Mouse (Mus musculus) olfactory bulb, adult 2 months (tissue): Measurements from ENCODE around the gene Cgnl1. TPM values are rescaled to one million over a fixed set of nuclear protein-coding genes. Genes with fewer than 3 reads are reported as not detected.

Experiments used
- H3K27ac ChIP-seq: fragments of 200-500 bp; 2 replicates; pipeline ENCODE4 v1.5.1; 2012; ENCODE audit warnings: low read depth, low read length; ENCODE audit not compliant: insufficient read depth
- H3K4me1 ChIP-seq: fragments of 200-500 bp; 2 replicates; pipeline ENCODE4 v1.6.1; 2012; ENCODE audit warnings: low read length; ENCODE audit not compliant: control insufficient read depth, insufficient read depth
- H3K4me3 ChIP-seq: fragments of 200-500 bp; 2 replicates; pipeline ENCODE4 v1.5.1; 2012; ENCODE audit warnings: mild to moderate bottlenecking, low read depth, low read length, moderate library complexity; ENCODE audit not compliant: insufficient read depth
- CTCF ChIP-seq: fragments of 200-500 bp; IDR thresholded peaks from 2 replicates; pipeline ENCODE4 v1.5.1; 2012; ENCODE audit warnings: low read depth, mild to moderate bottlenecking, low read length, moderate library complexity; ENCODE audit not compliant: insufficient read depth
- POLR2A ChIP-seq: fragments of 200-500 bp; IDR thresholded peaks from 2 replicates; pipeline ENCODE4 v1.6.1; 2012; ENCODE audit warnings: mild to moderate bottlenecking, low read depth, low read length, moderate library complexity; ENCODE audit not compliant: insufficient read depth
- WGBS: fragments of 180-500 bp; shearing (Covaris S2); methylation state at CpG from one replicate; pipeline ENCODE4 v1.1.7; 2018; 5-methylcytosine and 5-hydroxymethylcytosine counted together
- polyA plus RNA-seq: library from polyadenylated mRNA; stranded (reverse); fragments of >200 nt; gene quantifications from 2 replicates; pipeline ENCODE4 v1.2.4, GENCODE M21; 2012; ENCODE audit warnings: low replicate concordance; ENCODE audit not compliant: missing spikeins, insufficient read depth, insufficient read length

The Cgnl1 gene
- polyA plus RNA-seq, 1 experiment, result not detected

GRCm38 (mm10) chr9:71663421-71664217 lies 107.8 kb downstream of the Cgnl1 start:
- 48% methylated on average over 11 of the region's 11 CpGs for WGBS
- H3K4me3 ChIP-seq, result no peak overlapping the region
- TF ChIP-seq CTCF, result no peak
- TF ChIP-seq POLR2A, result no peak
- no peak overlapping the region for H3K27ac ChIP-seq
- H3K4me1 ChIP-seq, result peaks cover 7% of the 10 kb centered on the region; the same call in 1 of the 2 replicates

- no peak overlapping the region for H3K4me3 ChIP-seq
- 73% methylated on average over 9 of the region's 9 CpGs for WGBS
- H3K4me1 ChIP-seq, result peaks cover 7% of the 10 kb centered on the region; the same call in 1 of the 2 replicates
- no peak overlapping the region for H3K27ac ChIP-seq
- TF ChIP-seq POLR2A (no peak), CTCF (no peak)
Measured at GRCm38 (mm10) chr9:71660540-71660939, 110.9 kb downstream of the Cgnl1 start.

- Histone ChIP-seq H3K4me3 (no peak overlapping the region), H3K4me1 (peaks cover 7% of the 10 kb centered on the region; the same call in 1 of the 2 replicates), H3K27ac (no peak overlapping the region)
- 79% methylated on average over 5 of the region's 5 CpGs for WGBS
- no peak for TF ChIP-seq CTCF
- no peak for TF ChIP-seq POLR2A
Measured at GRCm38 (mm10) chr9:71659681-71660080, 111.7 kb downstream of the Cgnl1 start.

GRCm38 (mm10) chr9:71657199-71657598 lies 114.2 kb downstream of the Cgnl1 start:
- no peak overlapping the region for H3K4me3 ChIP-seq
- TF ChIP-seq POLR2A (no peak), CTCF (no peak)
- no peak overlapping the region for H3K27ac ChIP-seq
- H3K4me1 ChIP-seq, result no peaks in the 10 kb centered on the region
- 93% methylated on average over 1 of the region's 1 CpGs for WGBS

GRCm38 (mm10) chr9:71654861-71655260 lies 116.5 kb downstream of the Cgnl1 start:
- H3K4me1 ChIP-seq, result no peaks in the 10 kb centered on the region
- H3K27ac ChIP-seq, result no peak overlapping the region
- no peak overlapping the region for H3K4me3 ChIP-seq
- 88% methylated on average over 3 of the region's 3 CpGs for WGBS
- TF ChIP-seq POLR2A, result no peak
- no peak for TF ChIP-seq CTCF

GRCm38 (mm10) chr9:71646115-71646514 lies 125.3 kb downstream of the Cgnl1 start:
- TF ChIP-seq CTCF, result no peak
- no peak for TF ChIP-seq POLR2A
- Histone ChIP-seq H3K4me1 (no peaks in the 10 kb centered on the region), H3K4me3 (no peak overlapping the region), H3K27ac (no peak overlapping the region)
- WGBS, result 36% methylated on average over 6 of the region's 6 CpGs

GRCm38 (mm10) chr9:71643611-71644010 lies 127.8 kb downstream of the Cgnl1 start:
- WGBS, result 95% methylated on average over 4 of the region's 4 CpGs
- no peak for TF ChIP-seq POLR2A
- TF ChIP-seq CTCF, result no peak
- Histone ChIP-seq H3K27ac (no peak overlapping the region), H3K4me3 (no peak overlapping the region), H3K4me1 (no peaks in the 10 kb centered on the region)

- TF ChIP-seq POLR2A (no peak), CTCF (no peak)
- Histone ChIP-seq H3K4me1 (no peaks in the 10 kb centered on the region), H3K4me3 (no peak overlapping the region), H3K27ac (no peak overlapping the region)
- WGBS, result 91% methylated on average over 3 of the region's 3 CpGs
Measured at GRCm38 (mm10) chr9:71642270-71642669, 129.1 kb downstream of the Cgnl1 start.

- Histone ChIP-seq H3K4me3 (no peak overlapping the region), H3K27ac (no peak overlapping the region), H3K4me1 (peaks cover 5% of the 10 kb centered on the region)
- WGBS, result 66% methylated on average over 4 of the region's 4 CpGs
- no peak for TF ChIP-seq POLR2A
Measured at GRCm38 (mm10) chr9:71640361-71640927, 131.0 kb downstream of the Cgnl1 start.
